Mouse (Mus musculus) limb, embryonic 11.5 days (tissue): ENCODE measurements around the gene Fam83c. TPM values are rescaled to one million over a fixed set of nuclear protein-coding genes. Genes with fewer than 3 reads are reported as not detected.

Experiments
- ATAC-seq: fragments of 200-750 bp; cut with Nextera tagmentation; 2 replicates; pipeline ENCODE4 v1.8.0; 2017; ENCODE audit warnings: low read depth; ENCODE audit not compliant: insufficient number of reproducible peaks, low FRiP score, low TSS enrichment
- DNase-seq: peaks from one replicate; pipeline ENCODE4 v3.0.0-alpha.2; 2015; ENCODE audit warnings: low spot score
- H3K27ac ChIP-seq: fragments of 300-500 bp; sonication (generic); replicated peaks from 2 replicates; pipeline ENCODE4 v1.5.1; 2014; ENCODE audit warnings: low read depth, mild to moderate bottlenecking, low read length
- H3K27me3 ChIP-seq: fragments of 300-500 bp; sonication (generic); 2 replicates; pipeline ENCODE4 v1.6.1; 2014; ENCODE audit warnings: mild to moderate bottlenecking, low read length, mixed read lengths; ENCODE audit not compliant: control insufficient read depth, insufficient read depth
- H3K36me3 ChIP-seq: fragments of 300-500 bp; sonication (generic); 2 replicates; pipeline ENCODE4 v1.6.1; 2014; ENCODE audit warnings: mild to moderate bottlenecking, low read length, moderate library complexity, mixed read lengths; ENCODE audit not compliant: control insufficient read depth, insufficient read depth
- H3K4me1 ChIP-seq: fragments of 300-500 bp; sonication (generic); 2 replicates; pipeline ENCODE4 v1.6.1; 2014; ENCODE audit warnings: low read length, mixed read lengths; ENCODE audit not compliant: control insufficient read depth, insufficient read depth
- H3K4me2 ChIP-seq: fragments of 300-500 bp; sonication (generic); 2 replicates; pipeline ENCODE4 v1.6.1; 2014; ENCODE audit warnings: low read depth, mild to moderate bottlenecking, moderate library complexity; ENCODE audit not compliant: severe bottlenecking
- H3K4me3 ChIP-seq: fragments of 300-500 bp; sonication (generic); 2 replicates; pipeline ENCODE4 v1.5.1; 2014; ENCODE audit warnings: low read depth, low read length
- H3K9ac ChIP-seq: fragments of 300-500 bp; sonication (generic); 2 replicates; pipeline ENCODE4 v1.6.1; 2014; ENCODE audit warnings: mild to moderate bottlenecking, low read length
- H3K9me3 ChIP-seq: fragments of 300-500 bp; sonication (generic); 2 replicates; pipeline ENCODE4 v1.6.1; 2016; ENCODE audit warnings: low read length; ENCODE audit not compliant: control insufficient read depth
- WGBS: fragments of 180-500 bp; shearing (Covaris S2); extraction: QIAGEN DNeasy Blood & Tissue Kit; methylation state at CpG from one replicate; pipeline ENCODE4 v1.1.7; 2014; 5-methylcytosine and 5-hydroxymethylcytosine counted together
- polyA plus RNA-seq: library from polyadenylated mRNA; unstranded; fragments of >200 nt; fragmentation: Nextera tagmentation; extraction: Ambion mirVana; gene quantifications from 2 replicates; pipeline ENCODE4 v1.2.1, GENCODE M21; 2014

Fam83c gene
- polyA plus RNA-seq, 1 experiment from 2014 or later = 0.32 TPM

- ATAC-seq (no peak), DNase-seq (no peak)
- 92% methylated on average over 8 of the region's 8 CpGs for WGBS
- no peak overlapping the region for H3K4me2 ChIP-seq
- H3K27ac ChIP-seq = no peak overlapping the region
- peaks cover 11% of the 10 kb centered on the region for H3K36me3 ChIP-seq
- H3K4me1 ChIP-seq = peaks cover 5% of the 10 kb centered on the region; the same call in 1 of the 2 replicates
- no peaks in the 10 kb centered on the region for H3K27me3 ChIP-seq
- no peaks in the 10 kb centered on the region for H3K9me3 ChIP-seq
- no peak overlapping the region for H3K9ac ChIP-seq
- H3K4me3 ChIP-seq = no peak overlapping the region
Measured at GRCm38 (mm10) chr2:155823722-155824121, 10.9 kb downstream of the Fam83c start.

DNA sequence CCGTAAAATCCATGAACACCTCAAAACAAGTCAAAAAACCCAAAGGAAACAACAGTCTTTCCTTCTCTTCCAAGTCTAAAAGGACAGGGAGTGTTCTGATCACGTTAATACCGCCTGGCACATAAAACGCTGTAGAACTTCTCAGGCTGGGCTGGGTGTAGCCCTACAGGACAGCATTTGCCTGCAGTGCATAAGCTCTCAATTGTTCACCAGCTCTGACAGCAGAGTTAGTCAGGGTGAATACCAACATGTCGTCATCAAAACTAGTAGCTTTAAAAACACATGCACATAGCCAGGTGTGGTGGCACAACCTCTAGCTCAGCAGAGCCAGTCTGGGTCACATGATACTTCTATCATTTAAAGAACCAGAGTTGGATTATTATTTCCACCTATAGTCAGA is 13.9 kb downstream of the Fam83c start:
- Histone ChIP-seq H3K9me3 (no peaks in the 10 kb centered on the region), H3K4me1 (peaks cover 5% of the 10 kb centered on the region; the same call in 1 of the 2 replicates), H3K27ac (no peak overlapping the region), H3K4me3 (no peak overlapping the region), H3K36me3 (peaks cover 11% of the 10 kb centered on the region), H3K9ac (no peak overlapping the region), H3K27me3 (no peaks in the 10 kb centered on the region), H3K4me2 (no peak overlapping the region)
- ATAC-seq = no peak
- no peak for DNase-seq
- WGBS = 94% methylated on average over 5 of the region's 5 CpGs

GRCm38 (mm10) chr2:155819449-155820251 is 15.0 kb downstream of the Fam83c start:
- Histone ChIP-seq H3K9ac (peak overlapping the region; percentile 77; the same call in 1 of the 2 replicates), H3K27me3 (no peaks in the 10 kb centered on the region), H3K36me3 (peaks cover 11% of the 10 kb centered on the region), H3K9me3 (no peaks in the 10 kb centered on the region), H3K4me3 (peak overlapping the region; percentile 57), H3K4me2 (peak overlapping the region; percentile 90; the same call in 1 of the 2 replicates), H3K4me1 (peaks cover 8% of the 10 kb centered on the region), H3K27ac (no peak overlapping the region)
- DNase-seq = no peak
- peak; percentile 24 for ATAC-seq
- WGBS = 66% methylated on average over 6 of the region's 6 CpGs

- Histone ChIP-seq H3K27me3 (no peaks in the 10 kb centered on the region), H3K4me2 (peak within 1 kb of the TSS; percentile 90), H3K36me3 (peaks cover 11% of the 10 kb centered on the region), H3K9me3 (no peaks in the 10 kb centered on the region), H3K27ac (no peak within 1 kb of the TSS), H3K9ac (peak within 1 kb of the TSS; percentile 77), H3K4me1 (peaks cover 8% of the 10 kb centered on the region), H3K4me3 (peak within 1 kb of the TSS; percentile 57)
- ATAC-seq (no peak), DNase-seq (no peak)
Measured at GRCm38 (mm10) chr2:155819392-155819448, 15.4 kb downstream of the Fam83c start, which contains the start of gene BC029722. TSS of gene BC029722 (minus strand) at chr2:155819426.

GRCm38 (mm10) chr2:155818596-155819391 is 15.9 kb downstream of the Fam83c start:
- H3K4me3 ChIP-seq = peak overlapping the region; percentile 57
- H3K36me3 ChIP-seq = peaks cover 8% of the 10 kb centered on the region
- H3K27ac ChIP-seq = no peak overlapping the region
- H3K9ac ChIP-seq = peak overlapping the region; percentile 77
- H3K9me3 ChIP-seq = no peaks in the 10 kb centered on the region
- WGBS = 3% methylated on average over 37 of the region's 37 CpGs
- H3K4me1 ChIP-seq = peaks cover 8% of the 10 kb centered on the region
- H3K4me2 ChIP-seq = peak overlapping the region; percentile 90
- ATAC-seq (peak; percentile 92), DNase-seq (peak; percentile 88)
- H3K27me3 ChIP-seq = no peaks in the 10 kb centered on the region

DNA sequence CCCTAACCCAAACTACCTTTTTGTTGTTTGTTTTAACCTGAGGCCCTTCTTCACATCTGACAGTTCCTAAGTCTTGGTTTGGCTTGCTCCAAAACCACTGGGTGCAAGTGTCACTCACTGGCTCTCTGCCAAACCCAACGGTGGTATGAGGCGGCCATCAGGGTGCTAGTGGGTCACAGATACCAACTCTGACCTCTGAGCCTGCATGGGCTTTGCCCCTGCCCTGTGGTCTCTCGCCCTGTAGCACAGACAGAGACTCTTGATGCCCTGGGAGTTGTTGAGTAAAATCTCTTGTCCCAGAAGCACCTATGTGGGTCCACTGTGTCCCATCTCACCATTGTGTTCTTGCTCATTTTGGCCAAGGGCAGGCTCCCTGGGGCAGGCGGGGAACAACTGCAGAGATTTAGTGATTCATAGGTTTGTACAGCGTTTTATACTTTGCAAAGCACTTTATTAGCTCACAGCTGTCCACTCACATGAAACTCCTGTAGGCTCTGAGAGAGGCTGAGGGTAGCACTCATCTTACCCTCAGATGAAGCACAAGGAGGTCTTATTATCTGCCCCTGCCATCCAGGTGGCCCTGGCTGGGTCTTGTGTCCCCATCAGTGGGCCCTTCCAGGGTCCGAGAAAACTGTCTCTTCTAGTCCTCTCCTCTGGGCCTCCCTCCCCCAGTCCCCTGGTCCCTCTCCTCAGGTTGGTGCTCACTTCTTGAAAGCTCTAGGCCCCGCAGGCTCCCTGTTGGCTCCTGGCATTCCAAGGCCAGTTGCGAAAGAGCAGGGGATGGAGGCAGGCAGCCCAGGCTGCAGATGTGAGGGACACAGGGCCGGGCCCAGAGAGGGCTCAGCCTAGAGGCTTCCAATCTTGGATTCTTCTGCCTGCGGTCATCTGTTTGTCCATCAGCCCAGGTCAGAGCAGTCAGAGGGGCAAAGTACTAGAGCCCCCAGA is 17.1 kb downstream of the Fam83c start:
- Histone ChIP-seq H3K27ac (no peak overlapping the region), H3K9me3 (no peaks in the 10 kb centered on the region), H3K36me3 (peaks cover 3% of the 10 kb centered on the region), H3K4me1 (peaks cover 8% of the 10 kb centered on the region), H3K4me3 (no peak overlapping the region), H3K27me3 (no peaks in the 10 kb centered on the region), H3K9ac (no peak overlapping the region), H3K4me2 (no peak overlapping the region)
- DNase-seq = no peak
- no peak for ATAC-seq
- WGBS = 80% methylated on average over 10 of the region's 10 CpGs

DNA sequence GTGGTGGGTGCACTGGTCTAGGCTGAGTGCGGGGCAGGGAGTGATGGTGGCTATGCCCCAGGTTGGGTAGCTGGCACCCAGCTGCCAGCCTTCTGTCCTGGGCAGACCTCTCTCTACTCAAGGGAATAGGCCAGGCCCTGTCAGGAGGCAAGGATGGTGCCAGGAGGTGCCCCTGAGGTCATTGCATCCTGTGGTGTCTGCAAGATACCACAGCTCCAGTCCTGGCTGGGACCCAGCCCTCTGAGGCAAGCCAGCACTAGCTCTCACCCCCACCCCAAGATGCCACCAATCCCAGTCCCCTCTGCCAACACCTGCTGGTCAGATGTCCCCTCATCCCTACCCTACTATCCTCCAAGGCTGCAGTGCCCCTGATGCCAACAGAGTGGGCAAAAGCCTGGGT is 18.5 kb downstream of the Fam83c start:
- Histone ChIP-seq H3K9ac (no peak overlapping the region), H3K4me1 (peaks cover 8% of the 10 kb centered on the region), H3K27me3 (no peaks in the 10 kb centered on the region), H3K4me3 (no peak overlapping the region), H3K4me2 (no peak overlapping the region), H3K27ac (no peak overlapping the region), H3K36me3 (peaks cover 2% of the 10 kb centered on the region), H3K9me3 (no peaks in the 10 kb centered on the region)
- WGBS = 100% methylated on average over 1 of the region's 1 CpGs
- DNase-seq (no peak), ATAC-seq (no peak)

DNA sequence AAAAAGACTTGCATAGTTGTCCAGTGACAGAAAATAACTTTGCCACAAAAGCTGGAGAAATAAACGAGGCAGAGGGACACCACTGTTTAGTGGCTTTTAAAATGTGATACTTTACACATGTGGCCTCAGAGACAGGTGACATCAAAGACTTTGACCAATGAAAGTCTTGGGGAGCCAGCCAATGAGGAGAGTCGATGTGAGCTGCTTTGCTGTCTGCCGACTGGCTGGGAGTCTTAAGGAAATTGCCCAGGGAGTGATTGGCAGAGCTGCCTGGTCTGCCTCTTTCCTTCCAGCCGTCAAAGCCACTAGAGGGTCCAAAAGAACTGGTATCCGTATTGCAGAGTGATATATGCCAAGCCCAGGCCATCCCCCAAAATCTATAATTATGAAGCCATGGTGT is 19.8 kb downstream of the Fam83c start:
- Histone ChIP-seq H3K27me3 (no peaks in the 10 kb centered on the region), H3K4me2 (no peak overlapping the region; the same call in 1 of the 2 replicates), H3K4me1 (peaks cover 8% of the 10 kb centered on the region), H3K9ac (no peak overlapping the region), H3K9me3 (no peaks in the 10 kb centered on the region), H3K36me3 (no peaks in the 10 kb centered on the region), H3K4me3 (no peak overlapping the region), H3K27ac (no peak overlapping the region)
- ATAC-seq (no peak), DNase-seq (no peak)
- 20% methylated on average over 5 of the region's 5 CpGs for WGBS
